Mouse (Mus musculus) right cerebral cortex, adult 18-20 months (tissue): Measurements from ENCODE around the gene Fam129a.

ENCODE experiments used
- DNase-seq: peaks from one replicate; pipeline ENCODE4 v3.0.0; 2022; ENCODE audit warnings: mixed read lengths

Fam129a gene

DNA sequence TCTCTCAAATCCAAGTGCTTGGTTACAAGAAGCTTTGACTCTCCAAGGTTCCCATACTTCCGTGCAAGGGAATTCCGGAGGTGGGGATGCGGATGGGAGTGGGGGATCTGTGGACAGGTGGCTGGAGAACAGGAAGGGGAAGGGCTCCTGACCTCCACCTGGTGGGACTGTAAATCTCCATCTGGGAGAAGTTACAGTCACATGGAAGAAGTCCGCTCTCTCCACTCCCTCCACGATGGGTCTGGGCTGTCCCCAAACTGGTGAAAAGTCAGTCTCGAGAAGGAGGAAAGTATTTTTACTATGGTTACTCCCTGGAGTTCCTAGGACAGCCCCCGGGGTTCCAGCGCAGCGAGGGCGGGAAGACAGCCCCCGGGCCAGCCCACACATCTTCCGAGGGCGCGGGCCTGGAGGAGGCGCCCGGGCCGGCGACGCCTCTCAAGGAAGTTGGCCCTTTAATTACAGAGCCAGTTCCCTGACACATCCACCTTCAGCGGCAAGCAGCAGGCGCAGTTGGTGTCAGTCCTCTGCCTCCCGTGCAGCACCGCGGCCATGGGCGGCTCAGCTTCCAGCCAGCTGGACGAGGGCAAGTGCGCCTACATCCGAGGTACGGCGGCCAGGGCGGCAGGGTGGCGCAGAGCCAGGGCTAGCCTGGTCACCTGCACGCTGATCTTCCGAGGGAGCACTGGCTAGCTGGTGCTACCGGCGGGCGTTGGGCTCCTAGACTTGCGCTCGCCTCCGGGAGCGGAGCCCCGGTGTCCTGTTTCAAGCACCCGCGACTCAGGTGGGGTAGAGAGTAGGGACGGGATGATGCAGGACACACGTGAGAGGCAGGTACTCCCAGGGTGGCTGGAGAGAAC is at the start of gene Fam129a:
Gene Fam129a (plus strand): TSS at position 206 of the 857 bp plus-strand sequence.
- DNase-seq, result no peak

DNA sequence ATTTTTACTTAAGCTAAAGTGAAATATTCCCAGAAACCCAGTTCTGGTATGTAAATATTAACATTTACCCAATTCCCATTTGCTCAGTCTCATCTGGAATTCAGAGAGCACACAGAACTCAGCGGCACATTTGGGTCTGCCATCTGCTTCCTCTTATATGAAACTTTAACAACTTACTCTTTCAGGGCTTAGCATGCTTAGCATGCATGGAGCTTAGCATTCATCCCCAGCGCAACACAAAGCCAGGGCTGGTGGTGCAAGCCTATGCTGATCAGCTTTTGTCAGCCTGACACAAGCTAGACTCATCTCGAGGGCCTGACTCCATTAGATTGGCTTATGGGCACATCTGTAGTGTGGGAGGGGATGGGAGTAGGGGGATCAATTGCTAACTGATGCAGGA is 44.3 kb upstream of the Fam129a start:
- peak; percentile 16 for DNase-seq

DNA sequence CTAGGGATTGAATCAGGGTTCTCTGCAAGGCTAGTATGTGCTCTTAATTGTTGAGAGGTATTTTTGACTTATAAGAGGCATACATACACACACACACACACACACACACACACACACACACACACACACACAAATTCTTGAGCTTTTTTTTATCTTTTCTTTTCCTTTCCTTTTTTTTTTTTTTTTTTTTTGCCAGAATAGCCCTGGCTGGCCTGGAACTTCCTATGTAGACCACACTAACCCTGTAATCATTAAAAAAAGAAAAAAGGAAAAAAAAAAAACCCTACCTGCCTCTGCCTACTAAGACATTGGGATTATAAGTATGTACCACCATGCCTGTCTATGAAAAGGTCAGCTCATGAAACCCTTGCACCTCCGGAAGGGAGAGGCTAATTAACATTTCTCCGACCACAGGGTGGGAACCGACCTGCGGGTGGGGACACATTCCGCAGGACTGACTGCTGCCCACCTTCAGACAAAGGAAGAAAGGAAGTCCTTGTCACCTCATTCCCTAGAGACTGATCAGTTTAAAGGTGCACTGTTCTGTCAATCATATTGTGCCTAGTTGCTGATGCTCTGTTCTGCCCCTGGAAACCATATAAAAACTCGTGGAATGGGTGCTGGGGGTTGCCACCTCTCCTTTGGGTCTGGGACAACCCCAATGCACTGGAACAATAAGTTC is 27.0 kb upstream of the Fam129a start:
- DNase-seq, result no peak

DNA sequence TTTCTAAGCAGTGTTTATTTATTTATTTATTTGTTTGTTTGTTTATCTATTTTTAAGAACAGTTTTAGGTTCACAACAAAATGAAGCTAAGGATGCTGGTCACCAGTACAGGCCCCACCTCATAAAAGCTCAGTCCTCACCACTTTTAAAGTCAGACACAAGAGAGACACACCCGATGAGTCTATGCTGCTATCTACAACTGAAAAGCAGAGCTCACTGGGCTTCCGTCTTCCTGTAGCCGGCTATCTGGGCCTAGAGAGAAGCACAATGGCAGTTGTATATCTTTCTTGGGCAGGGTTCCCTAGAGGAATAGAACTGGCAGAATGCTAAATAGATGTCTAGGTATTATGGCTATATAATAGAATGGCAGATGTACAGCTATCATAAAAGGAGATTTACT is 26.4 kb upstream of the Fam129a start:
- DNase-seq, result no peak

DNA sequence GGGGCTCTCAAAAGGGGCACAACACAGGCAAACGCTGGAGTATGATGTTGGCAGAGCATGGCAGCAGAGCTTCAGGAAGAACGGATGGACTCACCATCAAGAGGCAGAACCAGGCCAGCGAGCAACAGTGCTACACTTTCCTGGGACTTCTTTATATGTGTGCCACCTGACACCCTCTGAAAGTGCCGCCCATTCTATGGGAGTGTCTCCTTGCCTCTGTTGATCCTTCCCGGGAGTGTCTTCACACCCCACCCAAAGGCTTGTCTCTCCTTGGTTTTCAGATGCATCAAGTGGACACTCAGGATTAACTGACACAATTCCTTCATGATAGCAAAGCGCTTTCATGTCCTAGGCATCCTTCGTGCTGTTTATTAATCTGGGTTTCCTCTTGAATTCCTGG is 25.4 kb upstream of the Fam129a start:
- no peak for DNase-seq

DNA sequence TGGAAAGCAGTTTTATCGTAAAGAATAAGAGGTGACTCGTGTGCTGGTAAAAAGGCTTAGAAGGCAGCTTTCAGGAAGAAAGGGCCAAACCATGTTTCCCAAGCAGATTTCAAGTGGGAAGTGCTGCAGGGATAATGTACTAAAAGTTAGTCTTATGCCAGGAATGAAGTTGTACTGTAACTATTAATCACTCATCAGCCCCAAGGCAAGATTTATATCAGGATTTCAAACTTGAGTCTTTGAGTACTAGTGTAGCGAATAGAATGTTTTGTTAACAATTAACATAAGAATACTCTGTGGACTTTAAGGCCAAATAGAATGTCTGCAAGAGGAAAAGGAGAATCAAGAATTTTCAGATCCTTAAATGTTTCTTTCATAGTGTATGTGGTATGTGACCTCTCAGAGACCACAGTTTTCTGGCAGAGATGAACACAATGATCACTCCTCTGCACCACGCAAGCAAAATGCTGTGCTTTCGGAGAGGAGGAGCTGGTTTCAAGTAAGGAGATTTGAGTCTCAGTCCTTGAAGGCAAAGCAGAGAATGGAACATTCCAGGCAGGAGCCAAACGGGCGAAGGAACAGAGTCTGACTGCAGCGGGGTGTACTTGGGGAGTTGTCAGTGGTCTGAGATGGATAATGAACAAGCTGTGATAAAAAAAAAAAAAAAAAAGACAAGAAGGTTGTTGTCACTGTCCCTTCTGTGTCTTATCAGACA is 21.9 kb upstream of the Fam129a start:
- DNase-seq, result no peak

DNA sequence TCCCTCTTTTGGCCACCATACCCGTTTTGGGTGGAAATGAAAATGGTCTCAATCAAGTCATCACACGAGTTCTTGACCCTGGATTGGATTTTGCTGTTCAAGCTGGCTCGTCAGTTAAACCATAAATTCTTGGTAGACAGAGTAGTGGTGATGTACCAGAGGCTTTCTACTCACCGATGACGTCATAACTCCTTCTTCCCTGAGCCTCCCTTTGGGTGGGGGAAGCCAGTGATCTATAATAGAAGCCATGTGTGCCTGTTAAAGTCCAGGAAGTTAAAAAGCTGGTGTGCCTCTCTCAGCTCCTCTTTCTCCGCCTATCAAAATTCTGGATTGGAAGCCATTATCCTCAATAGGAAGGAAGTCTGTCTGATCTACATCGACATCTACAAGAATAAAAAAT is 21.2 kb upstream of the Fam129a start:
- no peak for DNase-seq

DNA sequence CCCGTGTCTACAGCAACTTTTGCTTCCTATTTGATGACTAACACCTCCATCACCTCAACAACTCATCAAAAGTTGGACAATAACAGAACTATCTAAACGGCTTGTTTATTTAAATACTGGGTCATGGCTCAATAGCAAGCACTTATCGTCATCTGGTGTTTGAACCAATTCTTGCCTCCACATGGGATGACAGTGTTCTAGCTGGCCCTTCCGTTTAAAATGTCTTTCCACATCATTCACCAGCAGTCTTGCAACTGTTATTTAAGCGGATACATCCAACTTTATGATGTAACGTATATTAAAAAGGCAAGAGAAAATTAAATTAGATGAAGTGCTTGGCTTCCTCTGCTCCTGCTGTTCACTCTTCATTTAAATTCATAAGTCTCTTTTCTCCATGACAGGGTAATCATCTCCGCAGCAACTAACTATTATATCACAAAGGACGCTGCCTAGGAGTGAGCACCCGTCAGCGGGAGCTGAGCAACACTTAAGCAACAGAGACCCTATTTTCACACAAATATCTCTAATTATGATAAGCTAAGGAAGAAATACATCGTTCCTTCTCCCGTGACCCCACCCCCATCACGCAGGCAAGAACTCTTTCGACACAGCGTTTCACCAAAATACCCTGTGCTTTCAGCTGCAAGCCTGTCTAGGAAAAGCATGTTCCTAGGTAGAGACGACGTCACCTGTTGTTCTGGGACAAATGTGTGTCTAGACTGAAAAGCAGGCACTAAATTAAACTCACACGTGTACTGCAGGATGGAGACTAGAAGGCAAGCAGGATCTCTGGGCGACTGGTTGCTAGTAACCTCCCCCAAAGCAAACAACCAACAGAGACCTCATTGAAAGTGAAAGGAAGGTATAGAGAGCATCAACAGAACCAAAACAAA is 20.2 kb upstream of the Fam129a start:
- no peak for DNase-seq

DNA sequence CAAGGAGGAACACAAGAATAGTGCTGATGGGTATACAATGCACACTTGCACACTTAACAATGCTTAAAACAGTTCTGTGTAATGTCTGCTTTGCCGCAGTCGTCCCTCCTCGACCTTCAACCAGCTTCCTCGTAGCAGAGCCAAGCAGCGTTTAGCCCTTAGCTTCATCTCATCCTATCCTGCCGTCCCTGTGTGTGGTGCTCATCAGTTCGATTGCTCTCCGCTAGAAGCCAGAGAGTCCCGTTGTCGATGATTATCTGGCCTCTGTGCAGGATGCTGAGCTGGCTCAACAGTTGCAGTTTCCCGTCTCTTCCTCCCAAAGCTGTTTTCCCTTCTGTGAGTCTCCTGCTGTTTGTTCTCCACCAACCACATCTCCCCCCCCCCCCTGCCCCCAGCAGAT is 10.4 kb upstream of the Fam129a start:
- DNase-seq, result no peak

DNA sequence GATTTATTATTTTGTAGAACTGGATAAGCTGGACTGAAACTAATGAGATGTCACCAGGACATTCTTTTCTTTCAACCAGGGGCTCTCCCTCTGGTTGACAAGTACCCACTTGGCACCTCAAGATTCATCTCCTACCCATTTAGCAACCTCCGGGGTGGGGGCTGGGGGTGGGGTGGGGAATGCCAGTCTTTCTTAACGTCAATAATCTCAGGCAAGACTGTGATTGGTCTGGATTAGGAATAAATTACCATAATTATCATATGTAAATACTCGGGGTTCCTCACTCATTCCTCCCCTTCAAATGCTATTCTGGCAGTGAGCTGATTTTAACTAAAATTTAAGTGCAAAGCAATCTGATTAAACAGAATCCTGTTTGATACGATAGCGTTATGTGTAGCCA is 7.6 kb upstream of the Fam129a start:
- no peak for DNase-seq

DNA sequence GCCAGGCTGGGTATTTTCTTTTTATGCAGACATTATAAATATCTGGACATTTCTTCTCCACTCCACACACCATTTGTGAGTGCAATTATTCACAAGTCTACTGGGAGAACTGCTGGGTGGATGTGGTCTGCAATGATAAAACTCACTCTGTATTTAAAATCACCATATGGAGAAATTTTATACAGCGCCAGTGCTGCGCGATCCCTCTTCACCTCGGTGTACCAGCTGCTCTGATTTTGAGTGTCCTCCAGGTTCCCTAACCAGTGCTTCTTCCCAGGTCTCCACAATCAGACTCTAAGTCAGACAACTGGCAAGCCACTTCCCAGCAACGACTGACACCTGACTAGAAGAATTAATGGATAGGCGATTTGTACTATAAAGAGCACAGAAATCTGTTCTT is 7.1 kb upstream of the Fam129a start:
- no peak for DNase-seq

DNA sequence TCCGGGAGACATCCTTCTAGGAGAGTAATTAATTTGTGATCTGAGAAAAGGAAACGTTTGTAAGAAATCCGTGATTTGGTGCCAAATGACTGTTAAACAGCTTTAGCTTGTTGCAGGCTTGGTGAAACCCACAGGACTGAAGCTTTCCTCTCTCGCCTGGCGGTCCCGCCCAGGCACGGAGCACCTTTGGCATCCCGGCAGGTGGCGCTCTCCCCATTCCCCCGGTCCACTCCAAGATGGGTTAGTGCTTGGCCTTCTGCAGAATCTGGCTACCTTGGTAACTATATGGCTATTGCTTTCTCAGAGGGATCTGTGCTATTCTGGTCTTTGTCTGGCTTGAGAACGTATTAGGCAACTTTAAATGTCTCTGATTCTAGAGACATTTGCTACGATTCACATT is 6.6 kb upstream of the Fam129a start:
- DNase-seq, result peak; percentile 76

DNA sequence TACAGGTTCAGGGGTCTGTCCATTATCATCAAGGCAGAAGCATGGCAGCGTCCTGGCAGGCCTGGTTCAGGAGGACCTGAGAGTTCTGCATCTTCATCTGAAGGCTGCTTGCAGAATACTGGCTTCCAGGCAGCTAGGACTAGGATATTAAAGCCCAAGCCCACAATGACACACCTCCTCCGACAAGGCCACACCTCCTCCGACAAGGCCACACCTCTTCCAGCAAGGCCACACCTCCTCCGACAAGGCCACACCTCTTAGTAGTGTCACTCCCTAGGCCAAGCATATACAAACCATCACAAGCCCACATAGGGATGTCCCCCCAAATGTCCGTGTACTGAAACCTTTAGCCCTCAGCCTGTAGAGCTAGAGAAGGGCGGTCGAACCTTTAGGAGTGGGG is 2.3 kb upstream of the Fam129a start:
- DNase-seq, result no peak

DNA sequence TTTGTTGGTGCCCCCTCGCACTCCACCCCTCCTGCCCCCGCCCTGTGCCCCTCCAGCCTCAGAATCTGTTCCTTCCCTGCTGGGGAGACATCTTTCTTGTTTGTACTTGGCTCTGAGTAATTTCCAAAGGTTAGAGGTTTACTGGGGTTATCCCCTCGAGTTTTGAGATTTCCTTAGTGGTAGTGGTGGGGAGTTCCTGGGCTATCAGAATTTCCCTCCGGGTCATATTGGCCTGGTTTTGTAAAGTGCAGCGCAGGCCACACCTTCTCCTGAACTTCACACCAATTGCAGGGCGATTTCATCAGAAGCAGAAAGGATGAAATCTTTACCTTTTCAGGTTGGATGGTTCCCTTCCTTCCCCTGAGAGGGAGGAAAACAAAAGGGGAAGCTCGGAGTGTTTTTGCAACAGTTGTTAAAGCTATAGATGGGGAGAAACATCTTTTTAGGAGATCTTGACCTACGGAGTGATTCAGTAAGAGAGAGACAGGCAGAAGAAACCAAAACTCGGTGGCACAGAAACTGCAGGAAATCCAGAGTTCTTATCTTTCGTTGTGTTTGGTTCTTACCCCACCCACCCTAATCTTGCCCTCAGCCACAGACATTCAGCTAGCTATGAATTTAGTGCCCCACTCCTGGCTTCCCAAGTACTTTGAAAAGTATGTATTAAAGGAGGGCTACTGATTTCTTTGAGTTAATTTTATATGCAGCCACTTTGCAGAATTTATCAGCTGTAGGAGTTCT is 1.0 kb downstream of the Fam129a start:
- no peak for DNase-seq

DNA sequence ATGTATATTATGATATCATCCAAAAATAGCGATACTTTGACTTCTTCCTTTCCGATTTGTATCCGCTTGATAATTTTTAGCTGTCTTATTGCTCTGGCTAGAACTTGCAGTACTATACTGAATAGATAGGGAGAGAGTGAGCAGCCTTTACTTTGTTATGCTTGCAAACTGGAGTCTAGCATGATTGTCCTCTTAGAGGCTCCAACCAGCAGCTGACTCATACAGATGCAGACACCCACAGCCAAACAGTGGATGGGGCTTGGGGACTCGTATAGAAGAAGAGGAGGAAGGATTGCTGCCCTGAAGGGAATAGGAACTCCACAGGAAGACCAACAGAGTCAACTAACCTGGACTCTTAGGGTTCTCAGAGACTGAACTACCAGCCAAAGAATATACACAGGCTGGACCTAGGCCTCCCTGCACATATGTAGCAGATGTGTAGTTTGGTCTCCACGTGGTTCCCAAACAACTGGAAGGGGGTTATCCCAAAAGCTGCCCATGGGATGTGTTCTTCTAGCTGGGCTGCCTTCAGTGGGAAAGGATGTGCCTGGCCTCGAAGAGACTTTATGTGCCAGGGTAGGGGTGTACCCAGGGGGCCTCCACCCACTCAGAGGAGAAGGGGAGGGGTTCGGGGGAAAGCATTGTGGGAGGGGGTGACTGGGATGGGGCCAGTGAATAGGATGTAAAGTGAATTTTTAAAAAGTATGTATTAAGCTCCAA is 1.8 kb downstream of the Fam129a start:
- DNase-seq, result no peak

DNA sequence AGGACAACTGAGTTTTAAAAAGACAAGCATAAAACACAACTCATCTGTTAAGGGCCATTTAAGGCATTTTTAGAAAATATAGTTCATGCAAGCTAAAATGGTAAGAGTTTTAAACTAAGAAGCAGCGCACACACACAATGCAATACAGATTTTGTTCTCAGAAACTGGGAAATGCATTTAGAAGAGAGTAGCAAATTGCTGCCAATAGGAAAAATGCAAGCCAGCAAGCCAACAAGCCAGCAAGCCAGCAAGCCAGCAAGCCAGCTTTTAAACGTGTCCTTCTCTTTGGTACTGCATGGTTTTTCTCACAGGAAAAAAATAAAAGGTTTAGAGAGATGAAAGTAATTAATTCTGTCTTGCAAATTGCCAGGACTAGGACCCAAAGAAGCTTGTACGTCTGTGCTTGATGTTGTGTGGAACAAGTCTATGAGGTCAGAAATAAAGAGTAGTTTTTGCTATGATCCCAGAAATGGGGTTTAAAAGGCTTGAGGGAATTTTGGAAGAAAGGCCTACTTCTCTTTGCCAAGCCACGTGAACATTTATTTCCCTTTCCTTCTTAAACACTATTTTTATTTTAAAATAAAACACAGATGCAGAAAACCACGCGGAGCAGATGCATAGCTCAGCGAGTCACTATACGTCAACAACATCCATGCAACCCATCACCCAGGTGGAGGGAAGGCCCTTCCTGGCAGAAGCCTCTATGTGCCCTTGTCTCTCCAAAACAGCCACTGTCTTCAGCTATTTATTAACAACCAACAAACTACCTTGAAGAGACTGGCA is 9.4 kb downstream of the Fam129a start:
- DNase-seq, result no peak

DNA sequence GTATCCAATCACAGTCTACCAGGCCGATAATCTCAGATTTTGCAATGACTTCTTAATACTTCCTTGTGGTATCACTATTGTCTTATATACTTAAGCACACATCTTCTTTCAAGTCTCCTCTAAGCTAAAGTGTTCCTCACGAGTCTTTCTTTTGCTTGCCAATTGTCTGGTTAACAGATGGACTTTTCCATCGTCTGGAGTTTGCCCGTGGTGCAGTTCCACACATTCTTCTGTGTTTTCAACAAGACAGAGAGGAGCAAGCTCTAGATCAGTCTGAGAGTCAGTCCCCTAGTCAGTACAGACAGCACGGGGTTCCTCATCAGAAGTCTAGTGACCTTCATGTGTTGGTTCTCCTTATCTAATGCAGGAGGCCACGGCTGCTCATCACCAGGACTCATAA is 10.5 kb downstream of the Fam129a start:
- peak; percentile 17 for DNase-seq

DNA sequence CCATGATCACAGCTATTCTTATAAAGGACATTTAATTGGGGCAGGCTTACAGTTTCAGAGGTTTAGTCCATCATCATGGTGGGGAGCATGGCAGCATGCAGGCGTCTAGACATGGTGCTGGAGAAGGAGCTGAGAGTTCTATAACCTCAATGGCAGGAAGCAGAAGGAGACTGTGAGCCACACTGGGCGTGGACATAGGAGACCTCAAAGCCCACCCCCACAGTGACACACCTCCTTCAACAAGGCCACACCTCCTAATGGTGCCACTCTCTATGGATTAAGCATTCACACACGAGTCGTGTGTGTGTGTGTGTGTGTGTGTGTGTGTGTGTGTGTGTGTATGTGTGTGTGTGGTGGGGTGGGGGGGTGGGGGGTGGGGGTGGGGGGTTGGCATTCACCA is 11.0 kb downstream of the Fam129a start:
- DNase-seq, result no peak

DNA sequence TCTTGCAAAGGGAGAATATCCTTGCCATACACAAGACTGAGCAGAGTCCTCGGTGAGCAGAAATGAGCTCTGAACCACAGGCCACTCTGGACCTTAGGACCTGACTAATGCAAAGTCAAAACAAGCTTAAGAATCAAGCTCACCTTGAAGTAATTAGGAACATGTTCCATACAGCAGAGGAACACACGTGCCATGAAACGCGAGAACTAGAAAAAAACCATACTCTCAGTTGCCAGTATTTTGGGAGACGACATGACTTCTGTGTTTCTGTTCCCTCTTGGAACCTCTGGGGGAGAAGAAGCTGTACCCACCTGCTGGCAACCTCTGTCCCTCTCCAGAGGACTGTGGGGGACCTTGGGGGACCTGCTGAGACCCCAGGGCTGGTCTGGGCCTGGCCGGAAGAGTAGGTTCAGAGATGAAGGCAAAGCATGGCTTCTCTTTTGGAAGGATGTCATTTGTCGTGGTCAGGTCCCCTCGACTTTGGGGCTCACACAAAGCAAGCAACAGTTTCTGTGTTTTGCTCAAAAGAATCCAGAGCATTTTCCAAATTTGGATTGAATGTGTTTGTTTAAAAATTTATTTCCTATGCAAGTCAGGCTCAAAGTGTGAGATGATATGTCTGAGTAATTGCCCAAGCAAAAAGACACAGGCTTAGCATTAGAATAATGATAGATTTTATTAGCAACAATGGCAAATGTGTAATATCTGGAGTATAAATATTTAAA is 12.6 kb downstream of the Fam129a start:
- no peak for DNase-seq

DNA sequence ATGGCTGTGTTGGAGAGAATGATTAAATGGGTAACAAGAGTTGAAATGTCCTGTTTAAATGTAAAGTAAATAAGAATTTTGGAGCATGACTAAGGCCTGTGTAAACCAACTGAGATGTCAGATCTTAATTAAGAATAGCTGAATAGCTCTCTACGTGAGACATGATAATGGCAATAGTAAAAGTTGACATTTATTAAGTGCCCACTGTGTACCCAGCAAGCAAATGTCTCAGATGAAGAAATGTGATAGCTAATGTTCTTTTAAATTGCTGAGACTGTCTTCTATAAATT is 13.1 kb downstream of the Fam129a start:
- DNase-seq, result no peak
